Mouse (Mus musculus): Measurements from ENCODE around the gene Nicn1.
A peak's percentile ranks its signal among the peaks of the same experiment; 100 is the strongest.
"Not testable (repeated sequence)": the region's sequence is repeated elsewhere in the genome, so short reads cannot be mapped to it uniquely, and the experiment has no call there.

Nicn1 gene

DNA sequence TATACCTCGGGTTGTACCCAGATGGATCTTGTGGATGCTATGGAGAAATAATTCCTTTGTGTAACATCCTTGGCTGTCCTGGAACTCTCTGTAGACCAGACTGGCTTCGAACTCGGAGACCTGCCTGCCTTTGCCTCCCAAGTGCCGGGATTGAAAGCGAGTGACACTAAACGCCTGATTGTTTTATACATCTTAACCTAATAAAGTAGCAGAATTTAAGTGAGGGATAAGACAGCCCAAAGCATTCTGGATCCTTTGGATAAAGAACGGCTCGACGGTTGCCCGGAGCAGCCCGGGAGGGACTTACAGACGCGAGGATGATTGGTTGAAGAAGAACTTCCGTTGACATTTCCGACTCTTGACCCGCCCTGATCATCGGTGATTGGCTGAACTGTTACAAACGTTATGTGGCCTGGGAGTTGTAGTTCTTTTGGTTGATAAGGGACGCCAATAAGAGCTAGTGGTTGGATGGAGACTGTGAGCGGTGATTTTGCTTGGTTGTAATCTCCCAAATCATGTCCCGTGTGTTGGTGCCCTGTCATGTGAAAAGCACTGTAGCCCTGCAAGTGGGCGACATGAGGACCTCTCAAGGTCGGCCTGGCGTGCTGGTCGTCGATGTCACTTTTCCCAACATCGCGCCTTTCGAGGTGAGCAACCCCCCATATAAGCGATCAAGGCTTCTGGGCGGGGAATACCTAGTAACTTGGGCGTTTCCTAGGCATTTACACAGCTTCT lies at the start of gene Nicn1:
TSS of gene Nicn1 (plus strand) at position 414 of the 735 bp plus-strand sequence.
- peak; percentile 90 for DNase-seq

- DNase-seq = no peak
Observed at GRCm38 (mm10) chr9:108244540-108244939, 45.7 kb upstream of the Nicn1 start.

GRCm38 (mm10) chr9:108244984-108245383 lies 45.2 kb upstream of the Nicn1 start:
- DNase-seq = peak; percentile 26

DNA sequence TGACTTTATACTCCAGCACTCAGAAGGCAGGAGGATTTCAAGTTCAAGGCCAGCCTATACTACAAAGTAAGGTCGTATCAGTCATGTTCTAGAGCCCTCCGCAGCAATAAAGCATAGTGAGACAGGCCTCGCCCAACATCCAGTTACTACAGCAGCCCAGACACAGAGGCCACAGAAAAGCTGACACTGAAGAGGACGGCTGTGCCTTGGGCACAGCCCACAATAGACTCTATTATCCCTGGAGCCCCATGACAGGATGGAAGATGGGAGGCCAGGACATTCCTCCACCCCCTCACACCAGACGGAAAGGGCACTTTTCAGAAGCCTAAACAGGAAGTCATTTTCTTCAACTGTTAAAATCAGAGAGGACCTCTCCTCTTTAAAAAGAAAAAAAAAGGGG lies 41.3 kb upstream of the Nicn1 start:
- no peak for DNase-seq

DNA sequence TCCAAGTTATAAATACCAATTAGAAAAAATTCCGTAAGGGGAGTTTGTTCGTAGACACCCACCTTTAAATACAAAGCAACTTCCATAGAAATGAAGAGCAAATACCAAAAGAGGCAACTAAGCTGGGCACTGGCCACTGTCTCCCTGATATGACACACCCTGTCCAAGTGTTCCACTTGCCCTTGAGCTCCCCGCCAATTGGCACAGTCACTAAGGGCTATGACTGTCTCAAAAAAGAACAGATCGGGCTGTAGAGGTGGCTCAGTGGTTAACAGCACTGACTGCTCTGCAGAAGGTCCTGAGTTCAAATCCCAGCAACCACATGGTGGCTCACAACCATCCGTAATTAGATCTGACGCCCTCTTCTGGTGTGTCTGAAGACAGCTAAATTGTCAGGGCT lies 38.4 kb upstream of the Nicn1 start:
- no peak for DNase-seq

DNA sequence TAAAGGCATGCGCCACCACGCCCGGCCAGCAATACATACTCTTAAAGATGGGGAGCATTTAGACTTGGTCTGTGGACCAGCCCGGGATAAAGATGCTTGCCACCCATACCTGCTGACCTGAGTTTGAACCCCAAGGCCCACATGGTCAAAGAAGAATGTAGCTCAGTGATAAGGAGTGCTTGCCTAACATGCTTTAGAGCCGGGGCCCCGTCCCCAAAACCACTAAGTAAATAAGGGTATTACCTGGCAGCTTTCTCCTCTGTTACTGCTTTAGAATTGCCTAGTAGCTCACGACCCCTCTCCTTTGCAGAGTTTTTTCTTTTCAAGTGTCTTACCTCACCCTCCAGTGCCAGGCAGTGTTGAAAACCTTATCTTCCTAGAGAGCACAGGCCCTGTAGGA lies 37.5 kb upstream of the Nicn1 start:
- DNase-seq = no peak

- no peak for DNase-seq
Observed at GRCm38 (mm10) chr9:108260526-108260925, 29.7 kb upstream of the Nicn1 start.

DNA sequence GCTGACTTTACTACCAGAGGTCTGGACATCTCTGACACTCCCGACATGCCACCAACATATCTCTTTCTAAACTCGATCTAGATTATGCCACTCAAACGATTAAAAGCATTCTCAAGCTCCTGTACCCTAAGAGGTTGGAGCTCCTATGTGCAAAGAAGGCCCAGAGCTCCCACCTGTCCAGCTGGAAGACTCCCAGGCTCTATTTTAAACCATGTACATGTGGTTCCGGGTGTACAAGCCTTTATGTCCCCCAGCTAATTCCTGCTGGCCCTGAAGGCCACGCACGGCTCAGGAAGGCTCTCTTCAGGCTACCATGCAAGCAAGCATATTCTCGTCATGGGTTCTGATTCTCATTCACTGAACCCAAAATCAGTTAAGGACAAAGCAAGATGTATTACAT lies 28.4 kb upstream of the Nicn1 start:
- no peak for DNase-seq

DNA sequence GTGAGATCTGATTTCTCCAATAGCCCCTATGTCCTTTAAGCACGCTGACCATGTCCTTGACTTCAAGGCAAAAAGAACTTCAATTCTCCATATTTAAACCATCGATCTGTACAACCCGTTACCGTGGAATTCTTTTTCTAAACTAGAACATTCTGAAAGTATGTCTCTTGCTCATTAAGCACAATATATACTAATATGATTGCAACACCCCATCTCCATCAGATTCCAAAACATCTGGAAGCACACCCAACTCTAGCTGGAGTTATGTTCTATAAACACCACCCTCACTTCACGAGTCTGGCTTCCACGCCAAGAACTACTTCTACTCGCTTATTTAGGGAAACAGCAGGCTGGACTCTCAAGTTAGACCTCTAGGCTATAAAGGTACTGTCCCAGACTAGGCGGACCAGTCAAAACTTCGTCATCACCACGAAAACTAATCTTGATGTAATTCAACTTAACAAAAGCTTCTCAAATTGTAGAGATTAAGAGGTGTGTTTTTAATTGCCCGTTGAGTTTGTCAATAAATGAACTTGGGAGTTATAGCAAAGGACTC lies 27.7 kb upstream of the Nicn1 start:
- DNase-seq = no peak

- DNase-seq = peak; percentile 70
Observed at GRCm38 (mm10) chr9:108263131-108263681, 27.0 kb upstream of the Nicn1 start.

DNA sequence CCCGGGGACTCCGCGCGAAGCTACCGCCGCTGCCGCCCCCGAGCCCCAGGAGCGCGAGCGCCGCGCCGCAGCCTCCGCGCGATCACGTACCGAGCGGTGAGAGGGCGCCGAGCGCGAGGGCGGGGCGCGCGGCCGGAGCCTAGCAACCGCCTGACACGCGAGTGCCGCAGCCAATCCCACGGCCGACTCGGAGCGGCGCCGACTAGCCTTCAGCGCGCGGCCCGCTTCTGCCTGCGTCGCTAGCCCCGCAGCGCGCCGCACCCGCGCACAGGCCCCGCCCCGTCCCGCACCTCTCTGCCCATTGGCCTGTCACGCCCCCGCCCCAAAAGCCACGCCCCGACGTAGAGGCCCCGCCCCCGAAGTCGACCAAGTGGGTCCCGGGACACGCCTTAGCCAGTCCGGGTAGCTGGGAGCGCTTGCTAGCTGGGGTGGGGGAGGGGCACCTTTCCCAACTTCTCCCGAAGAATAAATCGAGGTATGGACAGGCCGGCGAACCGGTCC lies 26.5 kb upstream of the Nicn1 start, which contains the start of gene Dag1:
TSS of gene Dag1 (minus strand) at position 269 of the 501 bp plus-strand sequence.
- DNase-seq = peak; percentile 97

DNA sequence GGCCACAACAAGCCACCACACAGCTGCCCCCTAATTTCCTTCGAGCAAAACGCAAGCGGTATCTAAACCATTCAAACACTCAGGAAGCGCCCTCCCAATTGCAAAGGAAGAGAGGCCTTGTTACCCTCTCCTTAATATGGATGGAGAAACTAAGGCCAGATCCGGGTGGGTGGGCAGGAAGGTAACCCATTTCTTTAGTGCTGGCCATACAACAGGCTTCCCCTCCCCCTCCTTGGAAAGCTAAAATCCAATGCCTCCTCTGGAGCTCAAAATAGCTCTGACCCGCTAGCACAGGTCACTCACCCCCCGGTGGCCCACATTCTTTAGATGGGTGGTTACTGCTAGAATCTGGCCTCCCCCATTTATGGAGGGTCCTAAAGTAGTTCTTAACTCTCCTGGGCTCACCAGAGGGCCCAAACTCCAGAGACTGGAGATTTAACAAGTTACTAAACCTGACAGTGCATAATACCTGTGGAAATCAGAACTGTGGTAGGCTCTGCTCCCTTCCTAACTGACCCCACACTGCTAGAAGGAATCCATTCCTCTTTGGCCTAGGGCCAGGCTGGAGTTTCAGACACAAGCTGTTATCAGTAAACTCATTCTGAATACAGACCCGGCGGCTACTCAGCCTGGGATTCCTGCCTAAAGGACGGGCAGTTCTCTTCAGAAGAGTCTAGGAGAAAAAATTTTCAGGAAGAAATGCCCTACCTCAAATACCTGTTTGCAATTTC lies 25.9 kb upstream of the Nicn1 start:
- DNase-seq = no peak

DNA sequence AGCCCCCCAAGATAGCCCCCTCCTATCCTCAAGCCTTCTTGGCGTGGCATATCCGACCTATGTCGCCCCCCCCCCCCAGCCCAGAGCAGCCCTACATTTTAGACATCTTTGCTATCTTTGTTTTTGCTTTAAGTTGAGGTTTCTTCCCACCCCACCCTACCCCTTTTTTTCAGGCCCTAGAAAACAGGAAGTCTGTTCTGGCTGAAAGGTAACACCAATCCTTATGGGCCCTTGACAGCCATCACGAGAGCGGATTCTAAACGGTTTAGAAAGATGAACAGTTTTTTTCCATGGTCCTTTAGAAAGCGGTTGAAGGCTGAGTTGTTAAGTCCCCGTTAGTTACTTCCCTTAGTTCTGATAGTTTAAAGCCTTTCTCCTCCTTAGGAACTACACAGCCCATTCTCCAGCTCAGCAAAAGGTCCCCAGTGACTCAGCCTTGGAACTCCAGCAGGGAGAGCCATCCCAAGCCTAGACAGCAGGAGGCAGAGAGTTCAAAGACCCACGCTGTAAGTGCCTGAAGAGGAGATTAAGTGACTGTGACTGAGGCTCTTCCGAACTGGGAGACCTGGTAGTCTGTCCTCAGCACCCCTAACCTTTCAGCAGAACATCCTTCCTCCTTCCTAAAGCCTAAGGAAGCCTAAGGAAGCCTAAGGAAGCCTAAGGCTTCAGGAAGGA lies 23.8 kb upstream of the Nicn1 start:
- DNase-seq = no peak

DNA sequence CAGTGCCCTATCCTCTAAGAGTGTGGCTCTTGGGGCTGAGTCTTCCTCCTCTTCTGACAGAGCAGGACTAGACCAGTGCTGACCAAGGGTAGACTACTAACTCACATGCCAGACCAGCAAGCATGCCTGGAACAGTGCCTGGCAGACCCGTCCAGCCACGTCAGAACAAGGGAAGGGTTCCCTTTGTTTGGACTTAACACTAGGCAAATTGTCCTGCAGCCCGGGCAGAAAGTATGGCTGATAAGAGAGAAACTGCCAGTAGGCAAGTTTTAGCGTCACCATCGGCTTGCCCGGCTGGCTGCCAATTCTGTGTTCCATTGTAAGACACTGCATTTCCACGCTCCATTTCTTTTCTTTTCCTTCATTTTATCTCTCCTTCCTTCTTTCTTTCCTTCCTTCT lies 22.5 kb upstream of the Nicn1 start:
- no peak for DNase-seq

GRCm38 (mm10) chr9:108268701-108269100 lies 21.5 kb upstream of the Nicn1 start:
- not testable (repeated sequence) for DNase-seq

GRCm38 (mm10) chr9:108271941-108272340 lies 18.3 kb upstream of the Nicn1 start:
- DNase-seq = no peak

DNA sequence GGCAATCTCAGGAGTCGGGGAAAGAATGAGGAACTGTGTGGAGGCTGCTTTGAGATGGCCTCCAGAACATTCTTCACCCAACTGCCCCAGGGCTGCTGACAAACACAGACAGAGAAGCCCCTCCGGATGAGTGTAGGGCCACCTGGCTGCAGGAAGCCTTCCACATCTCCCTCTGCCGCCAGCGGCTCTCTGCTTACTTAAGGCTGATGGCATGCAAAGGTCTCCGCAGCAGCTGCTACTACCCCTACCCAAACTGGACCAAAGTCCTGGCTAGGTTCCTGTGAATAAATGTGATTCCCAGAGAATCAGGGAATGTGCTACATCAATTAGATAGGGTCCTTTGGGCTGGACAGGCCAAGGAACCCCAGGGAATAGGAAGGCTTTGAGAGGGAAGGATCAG lies 17.5 kb upstream of the Nicn1 start:
- DNase-seq = no peak

DNA sequence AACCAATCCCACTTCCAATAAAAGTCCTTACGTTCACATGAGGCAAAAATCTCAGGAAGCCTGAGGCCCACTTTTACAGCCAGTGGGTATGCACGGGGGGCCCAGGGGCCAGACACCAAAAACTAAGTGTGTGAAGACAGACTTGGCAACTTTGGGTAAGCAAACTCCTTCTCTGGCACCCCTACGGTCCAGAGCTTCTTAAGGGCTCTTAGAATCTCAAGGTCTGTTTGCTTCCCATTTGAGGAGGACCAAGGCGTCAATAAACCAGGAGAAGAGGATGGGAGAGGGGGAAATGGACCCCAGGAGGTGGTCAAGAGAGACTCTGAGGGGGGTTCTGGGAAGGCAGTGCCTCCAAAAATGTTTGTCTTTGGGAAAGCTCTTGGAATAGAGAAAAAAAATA lies 16.7 kb upstream of the Nicn1 start:
- DNase-seq = no peak

DNA sequence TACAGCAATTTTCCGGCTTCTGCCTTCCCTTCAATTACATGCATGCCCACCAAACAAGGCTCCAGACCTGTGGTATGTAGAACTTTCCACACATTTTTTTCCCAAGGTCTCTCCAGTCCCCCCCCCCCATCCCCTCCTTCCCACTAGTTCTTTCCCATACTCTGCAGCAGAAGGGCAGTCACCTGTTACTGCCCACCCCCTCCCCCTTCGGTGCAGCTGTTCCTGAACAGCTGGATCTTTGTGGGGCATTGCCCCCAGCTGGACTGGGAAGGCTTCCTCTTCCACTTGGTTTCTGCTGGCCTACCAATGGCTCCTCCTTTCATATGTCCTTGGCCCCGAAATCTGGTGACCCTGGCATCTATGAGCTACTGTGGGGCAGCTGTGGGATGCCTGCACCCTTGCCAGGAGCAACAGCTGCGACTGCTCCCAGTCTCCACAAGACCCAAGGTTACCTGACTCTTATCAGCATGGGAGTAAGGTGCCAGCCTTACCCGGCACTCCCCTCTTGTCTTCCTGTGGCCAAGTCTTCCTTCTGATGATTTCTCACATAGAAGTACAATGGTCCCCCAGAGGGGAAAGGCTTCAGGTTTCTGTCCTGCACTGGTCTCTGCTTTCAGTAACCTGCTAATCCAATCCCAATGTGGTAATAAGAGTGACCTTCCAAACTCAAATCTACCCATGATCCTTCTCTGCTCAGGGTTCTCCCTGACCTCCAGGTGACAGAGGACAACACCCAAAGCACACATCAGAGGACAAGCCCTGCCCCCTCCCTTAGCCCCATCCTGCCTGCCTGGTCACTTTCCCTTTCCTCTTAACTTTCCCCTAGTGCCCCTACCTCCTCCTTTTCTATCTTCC lies 15.5 kb upstream of the Nicn1 start:
- no peak for DNase-seq

- no peak for DNase-seq
Observed at GRCm38 (mm10) chr9:108275331-108275659, 14.9 kb upstream of the Nicn1 start.

- DNase-seq = peak; percentile 58
Observed at GRCm38 (mm10) chr9:108278697-108279450, 11.4 kb upstream of the Nicn1 start.
